Mouse (Mus musculus): Measurements from ENCODE around the gene Sf3b3.

- TF ChIP-seq CTCF (IDR thresholded peaks at IDR 0.05; ENCODE audit: low read depth), result no peak
- no peak for TF ChIP-seq EP300 (optimal IDR thresholded peaks at IDR 0.05)
Observed at GRCm38 (mm10) chr8:110793936-110794335, 52.7 kb downstream of the Sf3b3 start.

Measured in stomach, postnatal 0 days (tissue).